Mouse (Mus musculus) kidney, postnatal 0 days (tissue): ENCODE data around the gene Golga7b. TPM values are rescaled to one million over a fixed set of nuclear protein-coding genes. Genes with fewer than 3 reads are reported as not detected.

Experiments
- ATAC-seq: fragments of 200-750 bp; cut with Nextera tagmentation; replicated peaks from 2 replicates; pipeline ENCODE4 v1.8.0; 2017; ENCODE audit warnings: low read depth, moderate number of reproducible peaks, moderate TSS enrichment, moderate library complexity; ENCODE audit not compliant: low FRiP score
- DNase-seq: peaks from one replicate; pipeline ENCODE4 v3.0.0-alpha.2; 2016; ENCODE audit warnings: low spot score
- H3K27ac ChIP-seq: fragments of 300-500 bp; sonication (generic); 2 replicates; pipeline ENCODE4 v1.5.1; 2014; ENCODE audit warnings: mild to moderate bottlenecking
- H3K27me3 ChIP-seq: fragments of 300-500 bp; sonication (generic); 2 replicates; pipeline ENCODE4 v1.6.1; 2014; ENCODE audit warnings: low read length, mixed read lengths; ENCODE audit not compliant: insufficient read depth
- H3K36me3 ChIP-seq: fragments of 300-500 bp; sonication (generic); 2 replicates; pipeline ENCODE4 v1.6.1; 2014; ENCODE audit warnings: low read length, mixed read lengths; ENCODE audit not compliant: insufficient read depth
- H3K4me1 ChIP-seq: fragments of 300-500 bp; sonication (generic); replicated peaks from 2 replicates; pipeline ENCODE4 v1.6.1; 2014; ENCODE audit warnings: antibody characterized with exemption, low read length, mixed read lengths; ENCODE audit not compliant: insufficient read depth
- H3K4me2 ChIP-seq: fragments of 300-500 bp; sonication (generic); 2 replicates; pipeline ENCODE4 v1.6.1; 2014; ENCODE audit warnings: mild to moderate bottlenecking, low read length, moderate library complexity, mixed read lengths
- H3K4me3 ChIP-seq: fragments of 300-500 bp; sonication (generic); replicated peaks from 2 replicates; pipeline ENCODE4 v1.5.1; 2014; ENCODE audit warnings: low read depth, low read length
- H3K9ac ChIP-seq: fragments of 300-500 bp; sonication (generic); 2 replicates; pipeline ENCODE4 v1.6.1; 2014; ENCODE audit warnings: low read depth, low read length
- H3K9me3 ChIP-seq: fragments of 300-500 bp; sonication (generic); replicated peaks from 2 replicates; pipeline ENCODE4 v1.6.1; 2016; ENCODE audit warnings: low read length, inconsistent platforms, mixed read lengths
- CTCF ChIP-seq: IDR thresholded peaks from 2 replicates; pipeline ENCODE4 v1.5.1; 2016; ENCODE audit warnings: antibody characterized with exemption, low read depth, mild to moderate bottlenecking, moderate library complexity
- WGBS: fragments of 180-500 bp; shearing (Covaris S2); extraction: QIAGEN DNeasy Blood & Tissue Kit; methylation state at CpG from one replicate; pipeline ENCODE4 v1.1.7; 2014; 5-methylcytosine and 5-hydroxymethylcytosine counted together
- polyA plus RNA-seq: library from polyadenylated mRNA; unstranded; fragments of >200 nt; fragmentation: Nextera tagmentation; extraction: Ambion mirVana; gene quantifications from 2 replicates; pipeline ENCODE4 v1.2.1, GENCODE M21; 2015

Golga7b gene
- polyA plus RNA-seq, 1 experiment from 2014 or later: not detected

DNA sequence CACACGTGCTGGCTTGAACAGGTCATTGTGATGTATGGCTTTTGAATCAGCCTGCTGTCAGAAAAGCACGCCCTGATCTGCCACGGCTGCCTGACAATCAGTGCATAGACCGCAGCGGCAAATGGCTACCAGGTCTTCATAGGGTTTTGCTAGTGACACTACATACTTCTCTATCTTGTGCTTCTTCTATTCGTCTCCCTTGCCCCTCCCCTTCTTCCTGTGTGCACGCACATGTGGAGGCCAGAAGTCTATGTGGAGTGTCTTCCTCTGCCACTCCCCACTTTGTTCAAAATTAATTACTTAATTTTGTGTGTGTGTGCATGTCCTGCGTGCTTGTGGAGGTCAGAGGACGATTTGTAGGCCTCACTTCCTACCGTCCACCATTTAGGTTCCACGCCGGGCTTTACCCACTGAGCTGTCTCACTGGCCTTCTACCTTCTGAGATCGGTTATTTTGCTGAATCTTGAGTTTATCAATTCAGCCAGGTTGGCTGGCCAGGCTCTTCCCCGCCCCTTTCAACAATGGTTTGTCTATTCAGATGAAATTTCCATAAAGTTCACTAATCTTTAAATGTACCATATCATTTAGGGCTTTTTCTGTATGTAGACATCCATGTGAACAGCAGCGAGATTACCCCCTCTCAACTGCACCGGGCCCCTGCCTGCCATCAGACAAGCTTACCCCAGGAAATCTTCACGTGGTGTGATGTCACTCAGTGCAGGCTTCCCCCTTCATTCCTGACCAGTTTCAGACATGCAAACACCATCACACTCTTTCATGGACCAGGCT, 17.7 kb upstream of the Golga7b start:
- ATAC-seq: no peak
- Histone ChIP-seq H3K27me3 (no peaks in the 10 kb centered on the region), H3K9me3 (no peaks in the 10 kb centered on the region), H3K36me3 (no peaks in the 10 kb centered on the region), H3K4me2 (no peak overlapping the region), H3K4me1 (no peaks in the 10 kb centered on the region), H3K9ac (no peak overlapping the region), H3K4me3 (no peak overlapping the region), H3K27ac (no peak overlapping the region)
- TF ChIP-seq CTCF: no peak
- WGBS: 75% methylated on average over 17 of the region's 17 CpGs
- no peak for DNase-seq

DNA sequence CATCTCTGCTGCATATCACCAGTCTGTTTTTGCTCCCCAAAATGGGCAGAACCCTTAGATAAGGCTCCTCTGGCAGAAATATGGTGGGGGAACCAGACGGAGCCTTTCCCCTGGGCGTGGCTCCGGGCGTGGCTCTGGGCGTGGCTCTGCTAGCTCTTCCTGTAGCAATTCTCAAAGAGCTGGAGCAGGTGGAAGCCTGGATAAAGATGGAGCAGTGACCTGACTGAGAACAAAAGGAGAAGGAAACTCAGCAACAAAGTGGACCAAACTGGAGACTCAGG, 17.1 kb upstream of the Golga7b start:
- H3K36me3 ChIP-seq: no peaks in the 10 kb centered on the region
- WGBS: 68% methylated on average over 5 of the region's 5 CpGs
- no peak for TF ChIP-seq CTCF
- H3K27ac ChIP-seq: no peak overlapping the region
- no peaks in the 10 kb centered on the region for H3K9me3 ChIP-seq
- no peak overlapping the region for H3K4me2 ChIP-seq
- no peaks in the 10 kb centered on the region for H3K4me1 ChIP-seq
- DNase-seq (no peak), ATAC-seq (no peak)
- no peak overlapping the region for H3K9ac ChIP-seq
- no peaks in the 10 kb centered on the region for H3K27me3 ChIP-seq
- no peak overlapping the region for H3K4me3 ChIP-seq

DNA sequence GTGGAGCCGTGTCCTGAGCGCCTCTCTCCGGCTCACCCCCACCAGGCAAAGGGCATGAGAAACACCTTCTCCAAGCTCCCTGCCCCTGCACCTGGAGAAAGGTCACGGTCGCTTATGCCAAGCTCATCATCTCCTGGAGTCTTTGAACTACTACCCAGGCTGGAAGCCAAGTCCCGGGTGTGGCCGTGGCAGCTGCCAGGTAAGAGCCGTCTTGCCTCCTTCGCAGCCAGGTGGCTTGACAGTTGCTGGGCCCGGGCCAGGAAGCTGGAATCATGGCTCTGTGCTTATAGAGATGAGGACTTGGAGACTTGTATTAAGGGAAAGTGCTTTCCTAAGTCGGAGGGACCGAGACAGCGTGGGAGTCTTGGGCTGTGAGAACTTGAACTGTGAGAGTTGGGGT, 16.4 kb upstream of the Golga7b start:
- H3K9ac ChIP-seq: no peak overlapping the region
- no peak overlapping the region for H3K27ac ChIP-seq
- H3K27me3 ChIP-seq: no peaks in the 10 kb centered on the region
- H3K4me2 ChIP-seq: no peak overlapping the region
- no peaks in the 10 kb centered on the region for H3K4me1 ChIP-seq
- no peaks in the 10 kb centered on the region for H3K36me3 ChIP-seq
- DNase-seq (no peak), ATAC-seq (no peak)
- WGBS: 86% methylated on average over 13 of the region's 13 CpGs
- no peaks in the 10 kb centered on the region for H3K9me3 ChIP-seq
- no peak for TF ChIP-seq CTCF
- no peak overlapping the region for H3K4me3 ChIP-seq

DNA sequence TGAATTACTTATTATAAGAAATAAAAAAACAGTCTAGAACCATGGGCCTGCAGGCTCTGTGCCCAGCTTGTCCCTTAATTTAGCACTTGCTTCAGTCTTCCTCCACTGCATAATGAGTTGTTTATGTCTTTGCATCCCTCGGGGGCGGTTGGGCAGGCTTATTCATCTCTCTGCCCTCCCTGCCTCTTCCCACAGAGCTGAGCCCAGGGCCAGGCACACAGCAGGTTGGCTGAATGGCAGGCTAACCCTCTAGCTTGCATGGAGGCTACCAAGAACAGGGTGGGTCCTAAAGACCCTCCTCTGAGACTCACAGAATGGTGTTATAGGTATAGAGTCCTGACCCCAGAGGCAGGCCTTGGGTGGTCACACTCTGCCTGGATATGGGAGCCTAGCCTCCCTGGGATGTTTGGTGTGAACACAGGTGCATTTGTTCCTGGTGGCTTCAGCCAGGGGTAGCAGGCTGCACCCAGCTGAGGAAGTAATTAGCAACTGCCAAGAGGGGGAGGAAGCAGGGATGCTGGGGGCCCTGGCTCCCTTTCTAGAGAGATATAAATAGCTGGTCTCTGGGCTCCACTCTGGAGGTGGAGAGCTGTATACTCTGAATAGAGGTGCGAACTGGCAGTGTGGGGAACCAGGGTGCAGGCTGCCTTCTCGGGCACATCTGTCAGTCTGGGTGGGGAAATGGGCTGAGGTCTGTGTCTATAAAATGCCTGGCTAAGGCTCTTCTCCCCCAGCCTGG, 9.6 kb upstream of the Golga7b start:
- 14% methylated on average over 4 of the region's 4 CpGs for WGBS

DNA sequence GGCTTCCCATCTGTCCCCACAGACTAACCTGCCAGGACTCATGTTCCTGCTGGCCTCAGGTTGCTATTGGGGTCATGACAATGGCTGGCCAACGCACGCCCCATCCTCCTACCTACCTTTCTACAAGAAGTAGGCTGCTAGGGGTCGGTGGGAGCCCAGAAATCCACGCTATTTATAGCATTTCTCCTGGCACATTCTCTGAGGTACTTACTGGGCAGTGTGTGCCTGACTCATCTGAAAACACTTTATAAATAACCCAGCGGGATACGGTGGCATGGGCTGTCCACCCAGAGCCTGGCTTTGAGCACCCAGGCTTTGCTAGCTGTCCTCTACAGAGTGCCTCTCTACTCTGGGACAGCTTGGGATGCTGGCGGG, 9.0 kb upstream of the Golga7b start:
- WGBS: 62% methylated on average over 7 of the region's 7 CpGs

More for the DNA sequence above, 9.6 kb upstream of the Golga7b start:
- DNase-seq (no peak), ATAC-seq (no peak)
- no peak for TF ChIP-seq CTCF
- Histone ChIP-seq H3K4me2 (no peak overlapping the region), H3K27me3 (no peaks in the 10 kb centered on the region), H3K36me3 (no peaks in the 10 kb centered on the region), H3K9ac (no peak overlapping the region), H3K9me3 (no peaks in the 10 kb centered on the region), H3K27ac (no peak overlapping the region), H3K4me3 (no peak overlapping the region), H3K4me1 (no peaks in the 10 kb centered on the region)

DNA sequence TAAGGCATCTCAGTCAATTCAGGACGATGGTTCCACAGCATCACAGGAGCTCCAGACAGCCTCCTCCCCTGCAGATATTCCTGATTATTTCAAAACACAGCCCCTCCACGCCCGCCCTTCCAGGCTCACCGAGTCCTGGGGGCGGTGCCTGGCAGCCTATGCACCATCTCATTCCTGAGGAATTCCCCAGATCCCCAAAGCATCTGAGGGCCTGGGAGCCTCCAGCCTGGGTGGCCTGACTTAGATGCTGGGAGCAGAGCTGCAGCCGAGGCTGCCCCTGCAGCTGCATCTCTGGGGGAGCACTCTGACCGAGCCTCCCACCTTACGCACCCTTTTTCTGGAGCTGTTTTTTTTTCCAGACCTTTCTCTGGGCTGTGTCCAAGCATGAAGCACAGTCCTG, 6.5 kb upstream of the Golga7b start:
- Histone ChIP-seq H3K9ac (no peak overlapping the region), H3K4me3 (no peak overlapping the region), H3K36me3 (no peaks in the 10 kb centered on the region), H3K4me1 (no peaks in the 10 kb centered on the region), H3K9me3 (no peaks in the 10 kb centered on the region), H3K27ac (no peak overlapping the region), H3K27me3 (no peaks in the 10 kb centered on the region), H3K4me2 (no peak overlapping the region)
- ATAC-seq (no peak), DNase-seq (no peak)
- no peak for TF ChIP-seq CTCF
- 36% methylated on average over 8 of the region's 8 CpGs for WGBS

More for the DNA sequence above, 9.0 kb upstream of the Golga7b start:
- DNase-seq (no peak), ATAC-seq (no peak)
- H3K27me3 ChIP-seq: no peaks in the 10 kb centered on the region
- no peak overlapping the region for H3K27ac ChIP-seq
- H3K36me3 ChIP-seq: no peaks in the 10 kb centered on the region
- H3K4me2 ChIP-seq: no peak overlapping the region
- H3K9me3 ChIP-seq: no peaks in the 10 kb centered on the region
- no peaks in the 10 kb centered on the region for H3K4me1 ChIP-seq
- H3K9ac ChIP-seq: no peak overlapping the region
- H3K4me3 ChIP-seq: no peak overlapping the region
- TF ChIP-seq CTCF: no peak
